Mouse (Mus musculus) heart, embryonic 11.5 days (tissue): ENCODE results near the gene Cd38. TPM values are rescaled to one million over a fixed set of nuclear protein-coding genes. Genes with fewer than 3 reads are reported as not detected.

Source experiments
- ATAC-seq: fragments of 200-750 bp; cut with Nextera tagmentation; replicated peaks from 2 replicates; pipeline ENCODE4 v1.8.0; 2017; ENCODE audit warnings: moderate library complexity; ENCODE audit not compliant: insufficient number of reproducible peaks, low FRiP score, low TSS enrichment
- H3K27ac ChIP-seq: fragments of 300-500 bp; sonication (generic); 2 replicates; pipeline ENCODE4 v1.5.1; 2014; ENCODE audit warnings: mild to moderate bottlenecking, low read depth, low read length
- H3K27me3 ChIP-seq: fragments of 300-500 bp; sonication (generic); 2 replicates; pipeline ENCODE4 v1.6.1; 2014; ENCODE audit warnings: mild to moderate bottlenecking, low read length, mixed read lengths; ENCODE audit not compliant: control insufficient read depth, insufficient read depth
- H3K36me3 ChIP-seq: fragments of 300-500 bp; sonication (generic); 2 replicates; pipeline ENCODE4 v1.6.1; 2014; ENCODE audit warnings: mild to moderate bottlenecking, low read length, moderate library complexity, mixed read lengths; ENCODE audit not compliant: control insufficient read depth, insufficient read depth
- H3K4me1 ChIP-seq: fragments of 300-500 bp; sonication (generic); 2 replicates; pipeline ENCODE4 v1.6.1; 2014; ENCODE audit warnings: low read length; ENCODE audit not compliant: control insufficient read depth, insufficient read depth
- H3K4me2 ChIP-seq: fragments of 300-500 bp; sonication (generic); 2 replicates; pipeline ENCODE4 v1.6.1; 2014; ENCODE audit warnings: mild to moderate bottlenecking, moderate library complexity
- H3K4me3 ChIP-seq: fragments of 300-500 bp; sonication (generic); 2 replicates; pipeline ENCODE4 v1.5.1; 2014; ENCODE audit warnings: low read depth, low read length
- H3K9ac ChIP-seq: fragments of 300-500 bp; sonication (generic); 2 replicates; pipeline ENCODE4 v1.6.1; 2014; ENCODE audit warnings: mild to moderate bottlenecking, low read depth, low read length, moderate library complexity
- H3K9me3 ChIP-seq: fragments of 300-500 bp; sonication (generic); replicated peaks from 2 replicates; pipeline ENCODE4 v1.6.1; 2016; ENCODE audit warnings: low read length; ENCODE audit not compliant: control insufficient read depth
- WGBS: fragments of 180-500 bp; shearing (Covaris S2); extraction: QIAGEN DNeasy Blood & Tissue Kit; methylation state at CpG from one replicate; pipeline ENCODE4 v1.1.7; 2014; ENCODE audit not compliant: insufficient replicate concordance; 5-methylcytosine and 5-hydroxymethylcytosine counted together
- polyA plus RNA-seq: library from polyadenylated mRNA; unstranded; fragments of >200 nt; fragmentation: Nextera tagmentation; extraction: Ambion mirVana; gene quantifications from 2 replicates; pipeline ENCODE4 v1.2.1, GENCODE M21; 2014

Gene Cd38
- polyA plus RNA-seq, 1 experiment from 2014 or later, result 20.2 TPM

DNA sequence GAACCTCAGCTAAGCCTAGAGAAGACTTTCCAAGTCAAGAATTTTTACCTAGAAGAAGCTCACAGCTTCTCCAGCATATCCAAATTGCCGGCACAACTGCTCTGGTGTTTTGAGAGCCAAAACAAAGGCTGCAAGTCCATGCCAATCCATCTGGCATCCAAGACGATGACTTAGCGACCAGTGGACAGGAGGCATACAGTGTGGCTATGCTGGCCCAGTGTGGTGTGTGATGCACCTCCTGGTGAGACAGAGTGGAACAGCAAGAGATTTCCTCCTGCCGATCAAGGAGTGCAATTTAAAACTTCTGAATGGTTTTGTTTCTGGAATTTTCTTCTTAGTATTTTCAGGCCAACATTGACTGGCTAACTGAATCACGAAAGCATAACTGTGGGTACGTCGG, 31.8 kb upstream of the Cd38 start:
- Histone ChIP-seq H3K27ac (no peak overlapping the region), H3K9ac (no peak overlapping the region), H3K4me2 (no peak overlapping the region), H3K4me1 (no peaks in the 10 kb centered on the region), H3K27me3 (no peaks in the 10 kb centered on the region), H3K36me3 (no peaks in the 10 kb centered on the region), H3K9me3 (no peaks in the 10 kb centered on the region), H3K4me3 (no peak overlapping the region)
- ATAC-seq, result no peak
- WGBS, result 92% methylated on average over 7 of the region's 7 CpGs

DNA sequence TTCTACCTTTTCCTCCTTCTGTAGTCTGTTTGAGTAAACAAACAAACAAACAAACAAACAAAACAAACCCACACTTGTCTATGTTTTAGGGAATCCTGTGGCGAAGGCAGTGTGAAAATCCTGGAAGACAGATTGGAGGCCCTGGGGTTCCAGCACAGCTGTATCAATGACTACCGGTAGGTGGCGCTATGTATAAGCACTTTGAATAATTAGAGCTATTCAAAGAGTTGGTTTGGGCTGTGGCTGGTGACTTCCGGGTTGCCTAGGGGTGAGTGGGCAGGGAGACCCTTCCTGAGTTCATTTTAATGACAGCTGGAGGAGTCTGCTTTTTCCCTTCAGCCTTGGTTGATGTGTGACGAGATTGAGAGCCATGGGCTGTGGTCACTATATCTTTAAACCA, 31.0 kb upstream of the Cd38 start:
- Histone ChIP-seq H3K27me3 (no peaks in the 10 kb centered on the region), H3K4me1 (no peaks in the 10 kb centered on the region), H3K9me3 (no peaks in the 10 kb centered on the region), H3K36me3 (no peaks in the 10 kb centered on the region), H3K27ac (no peak overlapping the region), H3K9ac (no peak overlapping the region), H3K4me2 (no peak overlapping the region), H3K4me3 (no peak overlapping the region)
- 57% methylated on average over 5 of the region's 5 CpGs for WGBS
- no peak for ATAC-seq

DNA sequence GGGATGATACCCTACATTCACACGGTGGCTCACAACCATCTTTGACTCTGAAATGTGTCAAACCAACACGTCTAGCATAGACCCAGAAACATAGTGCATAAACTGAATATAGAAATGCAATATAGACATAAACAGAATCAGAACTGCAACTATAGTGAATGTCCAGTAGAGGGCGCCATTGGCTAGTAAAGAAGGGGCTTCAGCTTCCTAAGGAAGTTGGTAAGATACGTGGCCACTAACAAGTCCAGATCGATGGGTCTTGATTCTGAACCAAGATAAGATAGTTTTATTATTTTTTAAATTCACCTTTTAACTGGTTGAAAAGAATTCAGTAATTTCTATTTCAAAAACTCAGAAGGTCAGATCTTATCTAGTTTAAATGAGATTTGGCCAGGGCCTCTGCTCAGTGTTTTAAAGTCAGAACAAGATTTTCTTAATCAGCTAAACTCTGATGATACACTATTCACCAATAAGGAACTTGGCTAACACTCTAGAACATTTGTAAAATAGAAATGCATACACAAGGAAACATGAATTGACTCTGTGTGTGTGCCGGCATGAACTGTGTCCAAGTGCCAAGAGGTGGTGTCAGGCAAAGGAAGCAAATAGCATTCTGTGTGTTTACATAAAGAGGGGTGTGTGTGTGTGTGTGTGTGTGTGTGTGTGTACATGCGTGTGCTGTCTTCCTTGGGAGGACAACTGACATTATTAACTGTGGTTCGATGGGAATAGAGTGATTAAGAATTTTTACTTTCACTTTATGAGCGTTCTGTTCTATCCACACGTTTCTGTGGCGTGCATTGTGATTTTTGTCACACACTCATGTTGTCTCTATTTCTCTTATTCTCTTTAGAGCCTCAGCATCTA, 27.0 kb upstream of the Cd38 start:
- Histone ChIP-seq H3K4me2 (no peak overlapping the region), H3K27me3 (no peaks in the 10 kb centered on the region), H3K36me3 (no peaks in the 10 kb centered on the region), H3K4me1 (no peaks in the 10 kb centered on the region), H3K4me3 (no peak overlapping the region), H3K27ac (no peak overlapping the region), H3K9ac (no peak overlapping the region), H3K9me3 (peaks cover 3% of the 10 kb centered on the region; the same call in 1 of the 2 replicates)
- ATAC-seq, result no peak
- WGBS, result 47% methylated on average over 11 of the region's 11 CpGs

DNA sequence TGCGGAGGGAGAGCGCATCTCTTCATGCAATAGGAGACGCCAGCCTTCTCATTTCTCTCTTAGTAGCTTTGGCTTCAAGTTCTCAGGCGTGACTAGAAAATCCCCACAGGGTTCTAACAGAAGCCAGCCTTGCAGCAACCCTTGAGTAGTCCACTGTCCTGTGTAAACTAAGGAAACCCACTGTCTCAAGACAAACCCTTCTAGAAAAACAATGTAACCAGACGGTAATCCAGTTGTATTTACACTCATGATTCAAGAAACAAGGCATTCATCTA, 26.4 kb upstream of the Cd38 start:
- Histone ChIP-seq H3K4me2 (no peak overlapping the region), H3K4me1 (no peaks in the 10 kb centered on the region), H3K4me3 (no peak overlapping the region), H3K9me3 (peaks cover 3% of the 10 kb centered on the region; the same call in 1 of the 2 replicates), H3K36me3 (no peaks in the 10 kb centered on the region), H3K27ac (no peak overlapping the region), H3K9ac (no peak overlapping the region), H3K27me3 (no peaks in the 10 kb centered on the region)
- WGBS, result 81% methylated on average over 5 of the region's 5 CpGs
- ATAC-seq, result no peak

DNA sequence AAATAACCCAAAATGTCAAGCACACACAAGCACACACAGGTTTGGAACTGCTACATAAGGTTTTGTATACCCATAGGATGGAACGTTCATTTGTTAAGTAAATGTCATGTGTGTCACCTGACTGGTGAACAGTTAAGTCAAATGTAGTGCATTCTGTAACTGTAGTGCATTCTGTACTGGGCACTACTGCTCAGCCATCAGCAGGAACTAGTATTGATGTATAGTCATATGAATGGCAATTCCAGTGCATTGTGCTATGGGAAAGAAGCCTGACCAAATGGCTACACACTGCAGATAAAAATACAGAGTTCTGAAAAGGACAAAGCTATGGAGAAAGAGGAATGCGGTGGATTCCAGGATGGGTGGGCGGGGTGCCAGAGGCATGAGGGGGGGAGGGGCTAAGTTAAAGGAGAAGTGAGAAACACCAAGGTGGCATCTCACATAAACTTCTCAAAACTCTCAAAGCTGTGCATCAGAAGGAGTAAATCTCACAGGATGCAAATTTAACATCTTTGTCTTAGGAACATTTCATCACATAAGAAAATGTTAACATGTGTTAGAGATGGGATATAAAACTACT, 25.7 kb upstream of the Cd38 start:
- no peak overlapping the region for H3K27ac ChIP-seq
- 67% methylated on average over 3 of the region's 3 CpGs for WGBS
- no peaks in the 10 kb centered on the region for H3K4me1 ChIP-seq
- no peak overlapping the region for H3K4me2 ChIP-seq
- no peaks in the 10 kb centered on the region for H3K36me3 ChIP-seq
- no peak overlapping the region for H3K9ac ChIP-seq
- no peaks in the 10 kb centered on the region for H3K27me3 ChIP-seq
- no peak for ATAC-seq
- H3K4me3 ChIP-seq, result no peak overlapping the region
- H3K9me3 ChIP-seq, result peaks cover 3% of the 10 kb centered on the region; the same call in 1 of the 2 replicates

DNA sequence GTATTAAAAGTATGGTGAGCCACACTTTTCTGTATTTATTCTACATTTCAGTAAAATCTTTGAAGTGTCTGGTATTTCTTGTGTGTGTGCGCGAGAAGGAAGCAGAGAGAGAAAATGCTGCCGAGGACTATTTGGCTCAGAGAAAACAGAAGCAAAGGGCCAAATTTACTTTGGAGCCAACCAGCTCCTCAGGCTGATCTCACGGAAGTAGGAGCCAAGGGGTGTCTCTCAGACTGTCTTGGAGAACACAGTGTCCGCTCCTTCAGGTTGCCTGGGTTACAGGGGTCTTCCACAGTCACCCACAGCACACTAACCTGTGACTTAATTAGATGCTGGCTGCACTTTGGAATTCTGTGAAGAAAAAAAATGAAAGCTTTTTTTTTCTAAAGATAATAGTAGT, 23.3 kb upstream of the Cd38 start:
- ATAC-seq, result no peak
- Histone ChIP-seq H3K4me3 (no peak overlapping the region), H3K36me3 (no peaks in the 10 kb centered on the region), H3K27me3 (no peaks in the 10 kb centered on the region), H3K4me2 (no peak overlapping the region), H3K27ac (no peak overlapping the region), H3K9ac (no peak overlapping the region), H3K4me1 (no peaks in the 10 kb centered on the region), H3K9me3 (peaks cover 3% of the 10 kb centered on the region; the same call in 1 of the 2 replicates)
- 81% methylated on average over 5 of the region's 5 CpGs for WGBS

DNA sequence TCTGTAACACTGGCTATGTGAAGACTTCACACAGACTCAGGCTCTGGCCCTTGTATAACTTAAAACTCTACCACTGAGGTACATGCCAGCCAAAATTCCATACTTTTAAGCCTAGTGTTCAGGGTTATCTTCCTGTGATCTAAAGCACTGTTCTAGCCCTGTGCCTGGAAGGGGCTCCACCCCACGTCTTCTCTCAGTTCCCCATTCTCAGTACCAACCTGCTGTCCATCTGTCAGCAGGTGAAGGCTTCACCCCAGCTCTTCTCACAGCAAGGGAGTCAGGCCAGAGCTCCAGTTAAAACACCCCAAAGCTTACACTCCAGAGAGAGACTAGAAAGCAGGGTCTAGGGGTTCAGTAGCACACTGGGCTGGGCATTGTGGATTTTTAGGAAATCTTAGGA, 22.7 kb upstream of the Cd38 start:
- Histone ChIP-seq H3K36me3 (no peaks in the 10 kb centered on the region), H3K27ac (no peak overlapping the region), H3K4me3 (no peak overlapping the region), H3K4me1 (no peaks in the 10 kb centered on the region), H3K27me3 (no peaks in the 10 kb centered on the region), H3K4me2 (no peak overlapping the region), H3K9ac (no peak overlapping the region), H3K9me3 (peaks cover 3% of the 10 kb centered on the region; the same call in 1 of the 2 replicates)
- no peak for ATAC-seq
- 33% methylated on average over 1 of the region's 1 CpGs for WGBS

DNA sequence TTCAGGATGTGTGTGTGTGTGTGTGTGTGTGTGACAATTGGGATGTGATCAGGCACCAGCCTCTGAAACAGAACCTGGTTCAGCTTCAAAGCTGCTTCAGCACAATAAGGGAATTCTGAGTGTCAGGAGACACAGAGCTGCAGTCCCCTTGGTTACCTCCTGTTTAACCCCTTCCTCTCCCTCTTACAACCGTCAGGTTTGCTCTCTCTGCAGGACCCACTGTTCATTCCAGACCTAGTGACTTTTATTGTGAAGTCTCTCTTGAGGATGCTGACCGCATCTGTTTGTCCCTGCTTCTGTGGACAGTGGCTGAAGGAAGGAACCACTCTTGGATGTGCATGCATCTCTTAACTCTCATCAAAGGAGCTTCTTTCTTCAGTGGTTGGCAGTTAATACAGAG, 22.1 kb upstream of the Cd38 start:
- no peak overlapping the region for H3K27ac ChIP-seq
- H3K4me1 ChIP-seq, result no peaks in the 10 kb centered on the region
- H3K27me3 ChIP-seq, result no peaks in the 10 kb centered on the region
- ATAC-seq, result no peak
- no peaks in the 10 kb centered on the region for H3K36me3 ChIP-seq
- H3K4me3 ChIP-seq, result no peak overlapping the region
- WGBS, result 22% methylated on average over 2 of the region's 2 CpGs
- H3K9ac ChIP-seq, result no peak overlapping the region
- H3K9me3 ChIP-seq, result peaks cover 3% of the 10 kb centered on the region; the same call in 1 of the 2 replicates
- H3K4me2 ChIP-seq, result no peak overlapping the region

DNA sequence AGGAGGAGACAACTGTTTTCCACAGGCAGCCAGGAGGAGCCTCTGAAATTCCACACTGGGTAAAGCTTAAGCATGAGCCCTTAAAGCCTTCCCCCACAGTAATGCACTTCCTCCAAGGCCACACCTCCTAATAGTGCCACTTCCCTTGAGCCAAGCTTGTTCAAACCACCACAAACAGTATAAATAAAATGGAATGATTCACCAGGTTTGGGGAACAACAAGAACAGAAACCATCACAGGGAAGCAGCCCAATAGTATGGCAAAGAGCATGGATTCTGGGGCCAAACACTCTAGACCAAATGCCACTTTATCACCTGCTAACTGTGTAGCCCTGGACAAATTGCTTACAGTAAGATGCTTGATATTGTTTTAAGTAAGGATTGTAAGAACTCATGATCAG, 20.8 kb upstream of the Cd38 start:
- no peak overlapping the region for H3K4me3 ChIP-seq
- H3K9me3 ChIP-seq, result peaks cover 3% of the 10 kb centered on the region; the same call in 1 of the 2 replicates
- no peaks in the 10 kb centered on the region for H3K36me3 ChIP-seq
- no peaks in the 10 kb centered on the region for H3K4me1 ChIP-seq
- H3K27ac ChIP-seq, result no peak overlapping the region
- no peak overlapping the region for H3K9ac ChIP-seq
- no peak overlapping the region for H3K4me2 ChIP-seq
- H3K27me3 ChIP-seq, result no peaks in the 10 kb centered on the region
- ATAC-seq, result no peak
